Mouse (Mus musculus) T-helper 2 cell (primary cell): ENCODE data around the gene Nck2.

Experiments used
- in situ Hi-C: fragments of 300-600 bp; cut with MboI, MseI; formaldehyde crosslinking; loops from one replicate; pipeline ENCODE4 v1.15.1; 2025; ENCODE audit warnings: high pct_unique_total_duplicates

Nck2 gene

GRCm38 (mm10) chr1:43501920-43502791 is 57.8 kb downstream of the Nck2 start:
- in situ Hi-C loops = no loop called here

DNA sequence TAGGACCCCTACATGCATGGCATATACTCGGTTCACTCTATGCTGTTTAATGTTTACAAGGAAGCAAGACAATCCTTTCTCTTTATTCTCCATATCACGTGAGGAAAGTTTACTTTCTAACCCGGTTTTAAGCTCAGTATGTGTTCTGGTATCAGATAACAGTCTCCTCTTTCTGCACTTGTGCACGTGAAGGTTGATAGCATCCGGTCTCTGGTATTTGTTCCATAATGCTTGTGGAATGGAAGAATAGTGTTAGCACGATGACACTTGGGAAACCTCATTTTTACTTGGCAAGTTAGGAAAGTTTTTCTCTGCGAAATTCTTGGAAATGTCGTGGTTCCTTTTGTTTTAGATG is 58.4 kb downstream of the Nck2 start:
- in situ Hi-C loops = no loop called here

GRCm38 (mm10) chr1:43503261-43503660 is 58.9 kb downstream of the Nck2 start:
- in situ Hi-C loops = no loop called here

DNA sequence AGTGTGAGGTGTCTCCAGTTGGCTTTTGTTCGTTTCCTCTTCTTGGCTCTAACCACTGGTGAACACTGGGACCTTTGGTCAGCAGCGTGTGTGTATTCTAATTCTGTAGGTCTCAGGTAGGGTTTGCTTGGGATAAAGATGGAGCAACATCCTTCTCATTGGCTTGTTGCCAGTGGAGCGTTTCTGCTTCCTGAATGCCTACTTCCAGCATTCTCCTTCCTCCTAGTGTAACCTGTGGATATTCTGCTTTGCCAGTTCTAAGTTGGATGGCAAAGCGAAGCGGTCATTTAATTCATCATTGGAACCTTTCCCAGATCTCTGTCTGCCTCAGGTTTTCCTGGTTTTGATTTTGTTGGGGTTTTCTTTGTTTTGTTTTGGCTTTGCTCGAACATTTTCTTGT is 59.3 kb downstream of the Nck2 start:
- in situ Hi-C loops = no loop called here

- in situ Hi-C loops = no loop called here
Observed at GRCm38 (mm10) chr1:43504235-43504634, 59.9 kb downstream of the Nck2 start.

- in situ Hi-C loops = no loop called here
Observed at GRCm38 (mm10) chr1:43506638-43507037, 62.3 kb downstream of the Nck2 start.

GRCm38 (mm10) chr1:43507809-43508208 is 63.4 kb downstream of the Nck2 start:
- in situ Hi-C loops = no loop called here

DNA sequence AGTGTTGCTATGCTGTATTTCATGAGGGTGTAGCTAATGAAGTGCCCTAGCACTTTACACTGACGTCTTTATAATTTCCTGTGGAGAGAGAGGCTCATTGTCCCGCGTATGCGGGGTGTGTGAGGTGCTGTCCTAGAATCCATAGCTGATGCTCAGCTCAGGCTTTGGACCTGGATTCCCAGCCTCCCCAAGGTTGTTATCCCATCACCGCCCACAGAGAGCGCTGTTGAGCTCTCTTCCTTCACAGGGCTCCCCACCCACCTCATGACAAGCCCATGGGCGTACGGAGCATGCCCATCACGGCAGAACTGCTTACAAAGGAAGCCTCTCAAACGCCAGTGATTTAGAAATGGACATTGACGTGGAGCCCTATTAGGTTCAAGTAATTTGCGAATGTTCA is 66.9 kb downstream of the Nck2 start:
- in situ Hi-C loops = no loop called here

GRCm38 (mm10) chr1:43511667-43512066 is 67.3 kb downstream of the Nck2 start:
- in situ Hi-C loops = no loop called here

GRCm38 (mm10) chr1:43517405-43517804 is 73.0 kb downstream of the Nck2 start:
- in situ Hi-C loops = loop anchor here (5.0 kb wide), 1 partner anchor 40 kb away; no protein-coding TSS in a partner anchor

DNA sequence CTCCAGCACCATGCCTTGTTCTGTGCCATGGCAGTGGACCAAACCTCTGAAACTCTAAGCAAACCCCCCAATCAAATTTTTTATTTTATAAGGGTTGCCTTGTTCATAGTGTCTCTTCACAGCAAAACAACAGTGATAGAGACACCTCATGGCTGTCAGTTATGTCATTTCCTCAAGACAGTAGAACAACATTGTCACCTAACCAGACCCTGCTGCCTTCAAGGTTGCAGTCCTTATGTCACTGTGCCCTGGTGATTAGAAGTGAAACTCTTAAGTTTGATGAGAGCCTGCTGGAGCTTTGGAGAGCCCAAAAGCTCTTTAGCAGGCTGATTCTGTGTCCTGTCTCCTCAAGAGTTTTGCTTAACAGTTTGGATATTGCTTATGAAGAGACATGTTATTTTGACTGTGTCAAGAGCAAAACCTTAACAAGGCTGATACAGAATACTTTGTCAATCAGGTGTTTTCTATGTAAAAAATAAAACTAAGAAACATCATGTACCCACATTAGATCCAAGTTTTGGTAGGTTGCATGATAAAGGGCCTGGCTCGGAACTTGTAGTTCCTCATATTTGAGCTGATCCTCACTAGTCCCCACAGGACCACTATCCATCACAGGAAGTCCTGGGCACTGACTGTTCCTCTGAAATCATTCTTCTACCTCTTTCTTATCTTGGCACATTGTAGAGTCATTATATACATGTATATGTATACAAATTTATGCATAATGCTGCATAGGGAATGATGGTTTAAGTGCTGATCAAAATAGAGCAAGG is 76.0 kb downstream of the Nck2 start:
- in situ Hi-C loops = no loop called here

DNA sequence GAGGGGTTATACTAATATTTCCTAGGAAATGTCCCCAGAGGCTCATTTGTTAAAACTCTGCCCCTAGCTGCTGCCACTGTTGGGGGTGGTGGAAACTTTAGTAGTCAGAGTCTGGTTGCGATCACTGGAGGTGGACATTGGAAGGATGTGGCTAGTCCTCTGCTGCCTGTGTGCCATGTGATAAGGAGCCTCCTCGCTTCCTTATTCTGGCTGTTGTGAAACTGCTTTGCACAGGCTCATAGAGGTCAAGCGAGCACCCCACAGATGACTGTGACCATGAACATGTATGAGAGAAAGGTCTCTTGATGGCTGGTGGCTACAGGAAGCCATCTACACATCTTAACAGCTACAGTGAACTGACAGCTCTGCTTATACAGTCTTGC is 76.6 kb downstream of the Nck2 start:
- in situ Hi-C loops = no loop called here

- in situ Hi-C loops = no loop called here
Observed at GRCm38 (mm10) chr1:43521512-43521911, 77.1 kb downstream of the Nck2 start.

GRCm38 (mm10) chr1:43521950-43522349 is 77.6 kb downstream of the Nck2 start:
- in situ Hi-C loops = no loop called here

DNA sequence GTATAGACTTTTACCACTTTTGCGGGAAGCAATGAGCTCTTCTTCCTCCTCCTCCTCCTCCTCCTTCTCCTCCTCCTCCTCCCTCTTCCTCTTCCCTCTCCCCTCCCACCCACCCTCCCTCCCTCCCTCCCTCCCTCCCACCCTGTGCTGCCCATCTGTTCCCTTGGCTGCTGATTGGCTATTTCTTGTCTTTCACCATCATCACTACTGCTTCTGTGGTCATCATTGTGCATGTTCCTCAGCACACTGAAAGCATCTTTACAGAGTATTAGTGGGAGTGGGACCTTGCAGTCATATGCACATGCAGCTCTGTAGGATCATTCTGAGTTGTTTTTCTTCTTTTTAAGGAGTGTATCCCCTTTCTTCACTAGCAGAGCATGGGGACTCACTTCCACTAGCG is 78.6 kb downstream of the Nck2 start:
- in situ Hi-C loops = no loop called here

- in situ Hi-C loops = no loop called here
Observed at GRCm38 (mm10) chr1:43524332-43524731, 80.0 kb downstream of the Nck2 start.

GRCm38 (mm10) chr1:43528275-43528674 is 83.9 kb downstream of the Nck2 start:
- in situ Hi-C loops = no loop called here

DNA sequence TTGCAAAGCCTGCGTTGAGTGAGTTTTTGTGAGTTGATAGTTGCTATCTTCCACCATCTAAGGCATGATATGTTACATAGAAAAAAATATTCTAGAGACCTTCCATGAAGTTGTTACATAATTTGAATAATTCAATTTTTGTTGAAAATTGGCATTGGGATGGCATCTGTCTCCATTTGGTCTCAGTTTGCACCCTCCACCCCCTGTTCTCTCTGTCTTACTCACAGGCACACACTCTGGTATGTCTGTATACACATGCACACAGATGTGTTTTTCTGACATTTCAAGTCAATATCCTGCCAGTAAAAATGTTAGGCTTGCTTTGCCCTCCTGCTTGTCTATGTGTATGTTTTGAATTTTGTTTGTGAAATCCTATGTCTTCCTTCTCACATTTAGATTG is 84.7 kb downstream of the Nck2 start:
- in situ Hi-C loops = no loop called here

- in situ Hi-C loops = loop anchor here (10.0 kb wide), 1 partner anchor 404 kb away; the partner anchor contains the start of gene Tpp2
Observed at GRCm38 (mm10) chr1:43530295-43531020, 86.1 kb downstream of the Nck2 start.

DNA sequence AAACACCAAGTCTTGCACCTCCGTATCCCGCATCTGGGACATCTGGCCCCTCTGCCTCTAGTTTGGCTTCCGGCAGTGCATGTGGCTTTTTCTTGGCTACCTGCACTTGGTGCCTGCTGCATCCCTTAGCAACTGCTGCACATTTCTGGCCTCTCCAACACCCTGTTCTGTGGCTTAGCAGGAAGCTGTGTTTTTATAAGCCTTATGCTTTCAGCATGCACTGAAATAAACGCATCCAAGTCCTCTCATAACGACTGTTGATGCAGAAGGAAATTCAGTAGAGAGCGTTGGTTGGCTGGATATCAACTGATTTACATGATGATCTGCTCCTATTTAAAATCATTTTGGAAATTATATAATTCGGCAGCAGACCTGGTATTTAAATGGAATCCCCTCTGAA is 86.9 kb downstream of the Nck2 start:
- in situ Hi-C loops = loop anchor here (10.0 kb wide), 1 partner anchor 403 kb away; the partner anchor contains the start of gene Tpp2

DNA sequence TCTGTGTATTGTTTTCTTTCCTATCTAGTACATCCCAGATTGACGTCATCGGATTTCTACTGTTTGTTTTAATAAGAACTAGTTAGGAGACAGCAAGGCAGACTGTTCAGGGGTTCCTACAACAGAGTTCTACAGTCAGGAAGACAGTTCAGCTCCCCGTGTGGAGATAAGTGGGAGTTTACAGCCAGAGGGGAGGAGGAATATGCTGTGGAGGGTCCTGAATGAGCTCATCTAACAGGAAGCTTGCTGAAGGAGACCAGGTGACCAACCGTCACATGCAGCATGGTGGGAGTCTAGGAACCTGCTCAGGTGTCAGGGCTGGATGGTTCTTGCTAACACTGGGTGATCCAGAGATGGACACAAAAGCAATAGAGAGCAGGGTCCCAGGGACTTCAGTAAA is 87.9 kb downstream of the Nck2 start:
- in situ Hi-C loops = loop anchor here (10.0 kb wide), 1 partner anchor 403 kb away; the partner anchor contains the start of gene Tpp2

GRCm38 (mm10) chr1:43533497-43533896 is 89.1 kb downstream of the Nck2 start:
- in situ Hi-C loops = loop anchor here (10.0 kb wide), 1 partner anchor 401 kb away; the partner anchor contains the start of gene Tpp2
